Mouse (Mus musculus) cerebellum, adult (tissue): Measurements from ENCODE around the gene C130050O18Rik.
"Not testable (repeated sequence)": the region's sequence is repeated elsewhere in the genome, so short reads cannot be mapped to it uniquely, and the experiment has no call there.

Experiments
- ATAC-seq: cut with Nextera tagmentation; 2 replicates; pipeline ENCODE4 v1.9.2; 2017; ENCODE audit warnings: mild to moderate bottlenecking, moderate library complexity, mixed read lengths; ENCODE audit not compliant: insufficient number of reproducible peaks, low FRiP score, low TSS enrichment

C130050O18Rik gene

DNA sequence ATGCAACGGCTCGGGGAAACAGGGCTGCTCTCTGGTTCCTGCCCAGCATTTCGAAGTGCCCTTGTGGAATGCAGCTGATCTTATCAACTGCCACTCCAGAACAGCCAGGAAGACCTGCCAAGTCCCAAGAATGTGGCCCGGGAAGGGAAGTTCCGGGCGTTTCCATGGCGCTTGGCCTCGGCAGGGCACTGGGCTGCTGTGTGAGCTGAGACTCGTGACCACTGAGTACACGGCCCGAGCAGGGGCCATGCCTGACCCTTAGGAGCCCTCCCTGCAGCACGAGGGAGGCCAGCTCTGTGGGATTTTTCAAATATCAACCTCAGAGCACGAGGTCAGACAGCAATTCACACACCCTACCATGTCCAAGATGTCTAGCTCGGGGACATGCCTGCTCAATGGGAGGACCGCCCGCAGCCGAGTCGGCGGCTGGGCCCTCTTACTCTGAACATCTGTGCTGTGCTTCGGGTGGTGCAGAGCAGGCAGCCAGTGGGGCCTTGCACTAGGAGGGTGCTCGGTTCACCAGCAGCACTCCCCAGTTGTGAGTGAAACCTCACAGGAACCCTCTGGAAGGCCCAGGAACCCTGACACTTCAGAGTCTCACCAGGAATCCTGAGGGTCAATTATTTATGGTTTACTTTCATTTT, 26.0 kb upstream of the C130050O18Rik start:
- ATAC-seq, result no peak

DNA sequence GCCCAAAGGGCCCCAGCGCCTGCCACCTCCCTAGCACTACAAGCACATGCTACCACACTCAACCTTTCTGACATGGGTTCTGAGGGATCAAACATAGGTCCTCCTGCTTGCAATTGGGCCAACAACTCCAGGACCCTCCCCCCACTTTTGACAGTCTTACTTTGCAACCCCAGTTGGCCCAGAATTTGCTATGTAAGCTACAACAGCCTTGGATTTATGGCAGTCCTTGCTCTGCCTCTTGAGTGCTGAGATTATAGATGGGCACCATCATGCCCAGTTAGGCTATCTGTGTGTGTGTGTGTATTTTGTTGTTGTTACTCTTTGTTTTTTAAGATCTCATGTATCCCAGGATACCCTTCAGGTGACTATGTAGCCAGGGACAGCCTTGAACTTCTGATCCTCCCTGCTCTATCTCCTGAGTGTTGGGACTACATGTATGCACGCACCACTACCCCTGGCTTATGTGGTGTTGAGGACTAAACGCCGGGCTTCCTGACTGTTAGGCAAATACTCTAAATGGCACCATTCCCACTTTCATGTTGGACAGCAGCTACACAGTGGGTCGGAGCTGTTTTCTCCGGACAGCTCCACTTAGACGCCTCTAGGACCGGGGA, 25.2 kb upstream of the C130050O18Rik start:
- no peak for ATAC-seq

DNA sequence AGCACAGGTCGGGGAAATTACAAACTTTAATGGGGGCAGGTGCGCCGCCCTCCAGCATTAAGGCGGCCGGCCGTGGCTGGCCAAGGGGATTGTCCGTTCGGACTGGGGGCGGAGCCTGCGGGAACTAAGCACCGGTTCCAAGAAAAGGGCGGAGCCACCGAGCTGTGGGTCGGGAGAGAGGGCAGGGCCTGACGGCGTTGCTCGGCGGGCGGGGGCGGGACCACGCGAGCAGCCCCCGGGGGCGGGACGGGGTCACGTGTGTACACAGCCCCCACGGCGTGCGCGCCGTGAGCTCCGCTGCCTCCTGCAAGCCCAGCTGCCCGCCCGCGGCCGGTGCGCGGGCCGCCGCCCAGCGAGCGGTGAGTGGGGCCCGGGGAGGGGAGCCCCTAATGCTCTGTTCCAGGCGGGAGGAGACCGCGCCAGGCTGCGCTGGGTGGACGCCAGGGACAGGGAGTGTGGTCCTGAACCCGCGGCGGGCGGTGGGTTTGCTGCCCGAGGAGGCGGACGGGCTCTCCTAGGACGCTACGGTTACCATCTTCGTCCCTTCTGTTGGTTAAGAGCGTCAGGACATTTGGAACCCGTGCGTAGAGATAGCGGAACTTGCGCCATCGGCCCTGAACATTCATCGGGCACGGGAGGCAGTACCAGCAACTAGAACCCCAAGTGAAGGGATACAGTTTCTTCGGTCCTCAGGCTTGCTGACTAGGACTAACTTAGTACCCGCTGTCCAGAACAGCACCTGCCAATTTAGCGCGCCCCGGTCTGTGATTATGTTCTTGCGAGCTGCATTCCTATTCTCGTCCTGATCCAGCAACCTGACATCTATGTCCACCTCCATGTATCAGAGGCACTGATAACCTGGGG, 24.5 kb upstream of the C130050O18Rik start:
- ATAC-seq, result peak; percentile 81

DNA sequence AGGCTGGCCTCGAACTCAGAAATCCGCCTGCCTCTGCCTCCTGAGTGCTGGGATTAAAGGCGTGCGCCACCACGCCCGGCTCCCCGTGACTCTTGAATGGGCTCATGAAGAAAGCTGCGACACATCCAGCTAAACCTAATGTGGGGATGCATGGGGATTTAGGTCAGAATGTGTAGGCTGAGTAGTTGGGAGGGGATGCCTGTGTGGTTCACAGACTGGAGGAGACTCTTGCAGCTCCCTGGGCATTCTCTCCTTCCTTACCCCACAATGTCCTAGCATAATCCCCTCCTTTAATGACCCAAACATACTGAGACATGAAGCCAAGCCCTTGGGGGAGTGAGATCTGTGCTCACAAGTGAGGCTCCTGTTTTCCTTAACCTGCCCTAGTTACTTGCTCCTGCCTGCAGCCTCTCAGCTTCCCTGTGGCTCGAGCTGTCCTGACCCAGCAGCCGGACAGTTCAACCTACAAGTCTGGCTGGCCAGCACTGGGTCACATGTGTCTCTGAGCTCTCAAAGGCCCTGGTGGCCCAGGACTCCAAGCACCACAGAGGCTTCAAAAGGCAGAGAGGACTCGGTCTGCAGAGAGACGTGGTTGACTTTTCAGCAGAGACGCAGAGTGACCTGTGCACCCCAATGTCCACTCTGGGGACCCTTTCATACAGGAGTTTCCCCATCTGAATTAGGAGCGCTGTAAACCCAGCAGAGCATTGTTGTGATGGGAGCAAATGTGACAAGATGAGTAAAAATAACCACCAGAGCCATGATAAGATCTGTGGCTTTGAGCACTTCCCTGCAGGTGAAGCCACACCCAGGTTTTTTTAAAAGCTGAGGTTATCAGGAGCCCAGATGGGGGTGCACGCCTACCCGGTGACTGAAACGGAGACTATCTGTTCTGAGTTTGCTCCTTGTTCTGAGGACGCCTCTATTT, 23.2 kb upstream of the C130050O18Rik start:
- no peak for ATAC-seq

DNA sequence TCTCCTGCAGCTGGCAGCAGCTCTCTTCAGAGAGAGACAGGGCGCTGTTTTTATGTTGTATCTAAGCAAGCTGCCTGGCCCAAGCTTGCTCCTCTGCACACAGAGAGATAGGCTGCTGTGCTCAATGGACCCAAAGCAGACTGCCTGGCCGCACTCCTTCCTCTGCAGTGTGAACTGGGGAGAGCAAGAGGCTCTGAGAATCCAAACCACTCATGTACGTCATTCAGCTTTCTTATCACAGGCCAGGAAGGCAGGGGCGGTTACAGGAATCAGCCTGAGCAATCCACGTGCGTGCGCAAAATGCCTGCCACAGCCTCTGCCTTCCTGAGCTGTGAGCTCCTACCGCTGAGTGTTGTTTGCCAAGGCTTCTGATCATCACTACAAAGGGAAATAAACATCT, 22.3 kb upstream of the C130050O18Rik start:
- ATAC-seq, result no peak

DNA sequence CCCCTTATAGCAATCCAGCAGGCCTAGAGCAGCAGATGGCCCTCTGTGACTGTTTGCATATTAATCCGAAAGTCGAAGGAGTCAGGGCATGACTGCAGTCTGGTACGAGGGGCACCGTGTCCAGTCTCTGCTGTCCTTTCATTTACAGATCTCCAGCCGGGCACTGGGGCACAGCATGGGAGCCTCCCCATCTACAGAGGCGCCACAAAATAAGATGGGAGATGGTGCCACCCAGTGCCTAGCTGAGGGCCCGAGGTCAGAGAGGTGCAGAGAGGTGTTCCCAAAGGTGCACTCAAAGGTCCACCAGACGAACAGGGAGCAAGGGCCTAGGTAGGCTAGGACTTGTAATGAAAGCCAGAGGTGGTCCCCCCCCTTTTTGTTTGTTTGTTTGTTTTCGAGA, 21.8 kb upstream of the C130050O18Rik start:
- ATAC-seq, result no peak

DNA sequence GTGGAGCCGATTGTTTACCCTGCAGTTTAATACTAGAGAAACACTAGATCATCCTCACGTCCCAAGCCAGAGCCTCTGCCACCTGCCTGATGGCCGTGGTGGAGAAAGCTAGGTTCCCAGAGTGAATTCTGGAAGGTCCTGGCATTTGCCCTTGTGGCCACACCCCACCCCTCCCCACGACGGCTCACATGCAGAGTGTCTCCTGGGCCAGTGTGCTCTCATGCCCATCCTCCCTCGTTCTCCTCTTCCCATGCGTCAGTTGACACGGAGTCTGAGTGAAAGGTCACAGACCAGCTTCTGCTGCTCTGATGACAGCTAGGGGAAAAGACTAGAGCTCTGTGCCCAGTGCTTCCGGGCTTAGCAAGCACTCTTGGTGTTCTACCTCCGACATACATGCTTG, 20.5 kb upstream of the C130050O18Rik start:
- no peak for ATAC-seq

DNA sequence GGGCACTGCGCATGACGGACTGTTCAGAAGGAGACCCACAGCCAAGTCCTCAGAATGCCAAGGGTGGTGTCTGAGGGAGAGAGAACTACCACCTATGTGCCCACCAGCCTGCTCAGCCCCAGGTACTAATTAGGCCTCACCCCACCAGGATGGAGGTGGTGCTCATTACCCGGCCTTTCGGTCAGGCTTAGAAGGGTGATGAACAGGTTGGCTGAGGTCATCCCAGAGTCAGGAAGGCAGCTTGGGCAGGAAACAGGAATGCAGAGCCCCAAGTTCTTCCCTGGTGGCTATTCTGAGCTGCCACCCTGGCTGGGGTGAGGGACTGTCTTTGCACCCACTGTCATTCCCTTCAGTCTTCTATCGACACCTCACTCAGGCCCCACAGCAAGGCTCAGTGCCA, 19.0 kb upstream of the C130050O18Rik start:
- ATAC-seq, result no peak

DNA sequence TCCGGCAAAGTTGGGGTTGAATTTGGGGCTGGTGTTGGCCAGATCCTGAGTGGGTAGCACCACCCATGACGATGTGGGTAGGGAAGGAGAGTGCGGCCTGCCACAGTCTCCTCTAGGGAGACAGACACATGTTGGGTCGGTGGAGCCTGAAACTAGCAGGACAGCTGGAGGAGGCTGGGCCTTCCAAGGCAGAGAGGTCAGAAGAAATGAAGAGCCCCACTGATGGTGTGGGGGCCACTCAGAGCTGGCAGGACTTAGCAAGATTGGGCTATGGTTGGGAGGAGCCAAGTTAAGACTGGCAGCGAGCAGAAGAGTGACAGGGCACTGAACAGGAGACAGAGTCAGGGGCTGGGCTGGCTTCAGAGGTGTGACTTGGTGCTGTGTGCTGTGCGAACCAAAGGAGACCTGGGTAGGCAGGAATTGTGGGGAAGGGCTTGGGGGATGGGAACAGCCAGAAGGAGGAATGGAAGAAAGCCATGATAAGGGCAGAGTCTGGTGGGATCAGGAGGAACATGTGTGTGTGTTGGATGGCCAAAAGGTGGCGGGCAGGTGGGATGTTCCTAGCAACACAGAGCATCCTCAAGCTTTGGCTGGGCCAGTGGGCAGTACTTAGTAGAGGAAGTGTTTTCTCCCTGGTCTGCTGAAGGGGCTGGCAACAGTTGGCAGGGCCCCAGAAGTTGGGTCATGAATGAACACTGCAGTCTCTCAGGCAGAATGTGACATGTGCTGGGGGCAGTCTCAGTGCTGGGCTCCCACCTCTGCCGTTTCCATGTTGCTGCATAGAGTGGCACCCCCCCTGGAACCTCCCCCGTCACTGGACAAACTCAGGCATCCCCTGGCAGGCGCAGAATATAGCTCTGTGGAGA, 17.5 kb upstream of the C130050O18Rik start:
- no peak for ATAC-seq

DNA sequence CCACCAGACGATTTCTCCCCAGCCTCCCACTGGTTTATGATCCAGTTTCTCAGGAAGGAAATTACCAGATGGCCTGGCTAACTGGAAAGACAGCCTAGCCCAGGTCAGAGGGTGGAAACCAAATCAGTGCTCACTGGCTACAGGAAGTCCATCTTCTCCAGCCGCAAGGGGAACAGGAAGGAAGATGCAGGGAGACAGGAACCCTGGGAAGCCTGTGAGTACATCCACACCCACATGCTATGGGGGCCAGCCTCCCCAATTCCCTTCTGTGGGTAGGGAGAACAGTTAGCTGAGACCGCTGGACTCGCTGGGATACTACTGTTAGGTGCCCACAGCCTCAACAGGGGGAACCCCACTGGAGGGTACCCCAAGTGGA, 16.9 kb upstream of the C130050O18Rik start:
- ATAC-seq, result no peak

DNA sequence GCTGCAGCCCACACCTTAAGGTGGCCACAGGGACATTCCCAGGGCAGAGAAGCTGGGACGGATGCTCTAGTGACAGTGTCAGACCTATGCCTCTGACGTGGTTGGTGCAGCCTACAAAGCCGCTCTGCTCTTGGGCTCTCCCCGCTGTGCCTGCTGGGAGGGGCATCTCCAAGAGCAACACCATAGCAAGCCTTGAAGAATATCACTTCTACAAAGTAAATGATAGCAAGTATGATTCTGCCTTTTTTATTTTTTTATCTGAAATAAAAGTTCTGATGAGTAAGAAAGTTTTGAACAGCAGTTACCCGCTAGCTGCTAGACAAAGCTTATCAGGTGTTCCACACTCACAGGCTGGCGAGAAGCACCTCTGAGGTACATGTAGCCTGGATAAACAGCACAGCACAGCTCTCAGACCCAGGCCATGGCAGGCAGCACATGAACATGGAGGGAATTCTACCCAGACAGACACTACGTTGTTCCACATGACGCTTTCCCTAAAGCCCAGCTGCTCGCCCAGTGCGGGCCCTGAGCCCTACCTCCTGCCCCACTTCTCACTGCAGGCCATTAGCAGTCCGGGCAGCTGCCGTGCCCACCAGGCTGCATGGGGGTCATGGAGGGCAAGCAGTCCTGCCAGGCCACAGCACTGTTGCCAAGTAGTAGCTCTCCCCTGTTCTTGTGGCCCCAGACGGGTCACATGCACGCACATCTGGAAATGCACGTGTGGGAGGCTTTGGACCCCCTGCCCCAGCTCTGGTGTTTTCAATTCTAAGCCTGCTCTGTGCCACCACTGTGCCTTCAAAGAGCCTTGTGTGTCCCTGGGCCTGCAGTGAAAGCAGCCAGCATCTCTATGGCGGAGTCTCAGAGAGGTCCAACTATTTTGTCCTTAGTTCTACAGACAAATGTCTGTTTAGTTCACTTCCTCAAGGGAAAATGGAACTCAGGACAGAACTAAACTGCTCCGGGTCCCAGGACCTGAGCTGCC, 16.1 kb upstream of the C130050O18Rik start:
- ATAC-seq, result no peak

DNA sequence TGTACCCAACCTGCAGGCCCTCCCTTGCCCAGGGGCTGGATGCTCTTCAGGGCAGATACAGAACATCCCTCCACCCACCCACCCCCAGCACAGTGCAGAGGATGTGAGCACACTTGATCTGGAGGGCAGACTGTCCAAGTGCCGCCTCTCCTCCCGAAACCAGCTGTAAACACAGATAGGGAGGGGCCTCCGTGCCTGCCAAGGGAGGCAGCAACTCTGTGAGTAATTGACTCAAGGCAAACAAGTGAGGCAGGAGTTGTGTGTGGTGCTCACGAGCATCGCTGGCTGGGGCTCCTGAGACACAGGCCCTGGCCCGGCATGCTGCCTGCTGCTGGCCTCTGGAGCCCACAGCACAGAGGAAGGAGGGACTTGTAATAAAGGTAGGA, 15.4 kb upstream of the C130050O18Rik start:
- ATAC-seq, result no peak

DNA sequence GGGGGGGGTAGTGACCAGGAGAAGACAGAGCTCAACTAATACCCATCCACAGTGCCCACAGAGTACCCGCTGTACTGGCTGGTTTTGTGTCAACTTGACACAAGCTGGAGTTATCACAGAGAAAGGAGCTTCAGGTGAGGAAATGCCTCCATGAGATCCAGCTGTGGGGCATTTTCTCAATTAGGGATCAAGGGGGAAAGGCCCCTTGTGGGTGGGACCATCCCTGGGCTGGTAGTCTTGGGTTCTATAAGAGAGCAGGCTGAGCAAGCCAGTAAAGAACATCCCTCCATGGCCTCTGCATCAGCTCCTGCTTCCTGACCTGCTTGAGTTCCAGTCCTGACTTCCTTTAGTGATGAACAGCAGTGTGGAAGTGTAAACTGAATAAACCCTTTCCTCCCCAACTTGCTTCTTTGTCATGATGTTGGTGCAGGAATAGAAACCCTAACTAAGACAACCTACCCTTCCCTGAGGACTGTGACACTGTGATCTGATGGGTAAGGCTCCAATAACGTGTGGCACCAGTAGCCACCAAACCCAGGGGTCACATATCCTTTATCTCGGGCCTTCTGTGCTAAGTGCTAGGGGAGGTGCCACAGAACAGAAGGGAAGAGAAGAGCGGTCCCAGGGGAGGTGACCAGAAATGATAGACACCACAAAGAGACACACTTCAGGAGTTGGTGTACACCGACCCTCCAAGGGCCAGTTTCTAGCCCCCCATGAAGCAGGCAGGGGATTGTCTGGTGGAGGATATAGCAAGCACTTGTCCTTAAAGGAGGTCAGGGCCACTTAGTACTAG, 14.6 kb upstream of the C130050O18Rik start:
- ATAC-seq, result not testable (repeated sequence)

DNA sequence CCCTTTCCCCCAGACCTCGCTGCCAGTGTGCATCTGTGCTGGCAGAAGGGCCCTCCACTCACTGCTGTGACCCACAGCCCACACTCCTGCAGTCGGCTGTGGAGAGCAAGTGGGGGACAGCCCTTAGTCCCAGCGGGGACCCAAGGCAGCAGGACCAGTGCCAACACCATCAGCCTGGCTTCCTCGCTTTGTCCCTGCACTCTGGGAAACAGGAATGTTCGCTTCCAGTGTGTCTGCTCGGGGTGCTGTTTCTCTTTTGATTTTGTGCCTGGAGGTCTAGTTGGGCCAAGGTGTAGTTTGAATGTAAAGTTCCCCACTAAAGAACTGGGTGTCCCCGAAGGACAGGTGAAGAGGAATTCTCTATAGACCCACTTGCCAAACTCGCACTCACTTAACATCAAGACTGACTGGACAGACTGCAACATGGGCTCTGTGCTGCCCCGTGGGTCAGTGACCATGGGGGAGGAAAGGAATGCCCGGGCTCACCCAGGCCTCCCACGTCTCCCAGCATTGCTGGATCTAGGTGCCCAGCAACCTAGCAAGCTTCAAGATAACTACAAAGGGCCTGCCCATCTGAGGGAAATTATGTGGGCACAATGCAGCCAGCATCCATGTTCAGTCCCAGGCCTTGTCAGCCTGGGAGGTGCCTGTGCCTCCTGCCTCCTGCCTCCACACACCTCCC, 13.6 kb upstream of the C130050O18Rik start:
- ATAC-seq, result 0 out of 2 replicates have a peak, but pooled peaks have one; percentile 5

DNA sequence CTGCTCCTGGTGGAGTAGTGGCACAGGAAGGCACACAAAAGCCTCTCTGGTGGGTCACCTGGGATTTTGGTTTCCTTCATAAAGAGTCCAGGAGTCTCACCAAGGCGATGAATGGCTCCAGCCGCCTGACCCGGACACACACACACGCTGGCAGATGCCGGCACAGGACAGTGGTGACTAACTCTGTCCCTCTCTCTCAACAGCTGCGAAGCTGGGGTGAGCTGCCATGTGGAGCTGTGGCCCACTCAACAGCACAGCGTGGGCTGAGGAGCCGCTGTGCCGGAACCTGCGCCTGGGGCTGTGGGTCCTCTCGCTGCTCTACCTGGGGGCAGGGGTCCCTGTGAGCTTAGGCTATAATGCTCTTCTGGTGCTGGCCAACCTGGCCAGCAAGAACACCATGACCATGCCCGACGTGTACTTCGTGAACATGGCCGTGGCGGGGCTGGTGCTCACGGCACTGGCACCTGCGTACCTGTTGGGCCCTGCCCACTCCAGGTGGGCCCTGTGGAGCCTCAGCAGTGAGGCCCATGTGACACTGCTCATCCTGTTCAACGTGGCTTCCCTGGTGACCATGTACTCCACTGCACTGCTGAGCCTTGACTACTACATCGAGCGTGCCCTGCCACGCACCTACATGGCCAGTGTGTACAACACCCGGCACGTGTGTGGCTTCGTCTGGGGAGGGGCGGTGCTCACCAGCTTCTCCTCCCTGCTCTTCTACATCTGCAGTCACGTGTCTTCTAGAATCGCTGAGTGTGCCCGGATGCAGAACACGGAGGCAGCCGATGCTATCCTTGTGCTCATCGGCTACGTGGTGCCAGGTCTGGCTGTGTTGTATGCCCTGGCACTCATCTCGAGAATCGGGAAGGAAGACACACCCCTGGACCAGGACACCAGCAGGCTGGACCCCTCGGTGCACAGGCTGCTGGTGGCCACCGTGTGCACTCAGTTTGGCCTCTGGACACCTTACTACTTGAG, 12.6 kb upstream of the C130050O18Rik start:
- no peak for ATAC-seq

DNA sequence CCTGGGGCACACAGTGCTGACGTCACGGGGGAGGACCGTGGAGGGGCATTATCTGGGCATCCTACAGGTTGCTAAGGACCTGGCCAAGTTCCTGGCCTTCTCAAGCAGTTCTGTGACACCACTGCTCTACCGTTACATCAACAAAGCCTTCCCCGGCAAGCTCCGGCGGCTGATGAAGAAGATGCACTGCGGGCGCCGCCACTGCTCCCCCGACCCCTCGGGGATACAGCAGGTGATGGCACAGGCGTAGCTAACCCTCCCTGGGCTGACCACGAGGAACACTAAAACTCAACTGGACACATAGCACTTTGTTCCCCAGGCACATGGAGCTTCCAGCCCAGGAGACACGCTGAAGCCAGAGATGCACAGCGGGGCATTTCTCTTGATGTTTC, 11.9 kb upstream of the C130050O18Rik start:
- no peak for ATAC-seq
